Mouse (Mus musculus) splenic B cell, adult 2 months (primary cell): ENCODE measurements around the gene Arl4c.

Source experiments
- DNase-seq: peaks from one replicate; pipeline ENCODE4 v3.0.0-alpha.2; 2011; ENCODE audit warnings: low read depth, low spot score
- H3K27me3 ChIP-seq: 2 replicates; pipeline ENCODE4 v1.6.1; 2012; ENCODE audit warnings: mild to moderate bottlenecking, low read length, moderate library complexity, mixed read lengths; ENCODE audit not compliant: control insufficient read depth, poor library complexity, insufficient read depth, severe bottlenecking
- H3K36me3 ChIP-seq: 2 replicates; pipeline ENCODE4 v1.6.1; 2012; ENCODE audit warnings: mild to moderate bottlenecking, low read length, moderate library complexity, mixed read lengths; ENCODE audit not compliant: control insufficient read depth, poor library complexity, insufficient read depth, severe bottlenecking

Gene Arl4c

GRCm38 (mm10) chr1:88717736-88718135, 15.7 kb upstream of the Arl4c start:
- no peaks in the 10 kb centered on the region for H3K27me3 ChIP-seq
- DNase-seq: no peak
- H3K36me3 ChIP-seq: no peaks in the 10 kb centered on the region

GRCm38 (mm10) chr1:88712011-88712410, 10.0 kb upstream of the Arl4c start:
- no peaks in the 10 kb centered on the region for H3K27me3 ChIP-seq
- no peak for DNase-seq
- H3K36me3 ChIP-seq: no peaks in the 10 kb centered on the region

GRCm38 (mm10) chr1:88708646-88709305, 6.8 kb upstream of the Arl4c start:
- no peaks in the 10 kb centered on the region for H3K36me3 ChIP-seq
- H3K27me3 ChIP-seq: no peaks in the 10 kb centered on the region
- DNase-seq: no peak

GRCm38 (mm10) chr1:88708191-88708590, 6.2 kb upstream of the Arl4c start:
- DNase-seq: no peak
- H3K27me3 ChIP-seq: no peaks in the 10 kb centered on the region
- H3K36me3 ChIP-seq: no peaks in the 10 kb centered on the region

GRCm38 (mm10) chr1:88707536-88707935, 5.5 kb upstream of the Arl4c start:
- DNase-seq: no peak
- Histone ChIP-seq H3K27me3 (no peaks in the 10 kb centered on the region), H3K36me3 (no peaks in the 10 kb centered on the region)

- DNase-seq: peak; percentile 94
- no peaks in the 10 kb centered on the region for H3K36me3 ChIP-seq
- no peaks in the 10 kb centered on the region for H3K27me3 ChIP-seq
Measured at GRCm38 (mm10) chr1:88705799-88706198, 3.8 kb upstream of the Arl4c start.

- DNase-seq: peak; percentile 53
Measured at GRCm38 (mm10) chr1:88705050-88705449, 3.0 kb upstream of the Arl4c start.

GRCm38 (mm10) chr1:88700961-88701861, 810 bp downstream of the Arl4c start:
- no peaks in the 10 kb centered on the region for H3K36me3 ChIP-seq
- no peaks in the 10 kb centered on the region for H3K27me3 ChIP-seq
- peak; percentile 49 for DNase-seq

More at GRCm38 (mm10) chr1:88705050-88705449, 3.0 kb upstream of the Arl4c start:
- no peaks in the 10 kb centered on the region for H3K36me3 ChIP-seq
- H3K27me3 ChIP-seq: no peaks in the 10 kb centered on the region

- no peaks in the 10 kb centered on the region for H3K27me3 ChIP-seq
- DNase-seq: peak; percentile 53
- no peaks in the 10 kb centered on the region for H3K36me3 ChIP-seq
Measured at GRCm38 (mm10) chr1:88699856-88700791, 1.9 kb downstream of the Arl4c start.

GRCm38 (mm10) chr1:88699401-88699800, 2.6 kb downstream of the Arl4c start:
- DNase-seq: peak; percentile 32
- Histone ChIP-seq H3K36me3 (no peaks in the 10 kb centered on the region), H3K27me3 (no peaks in the 10 kb centered on the region)

- no peak for DNase-seq
- H3K36me3 ChIP-seq: no peaks in the 10 kb centered on the region
- H3K27me3 ChIP-seq: no peaks in the 10 kb centered on the region
Measured at GRCm38 (mm10) chr1:88698926-88699325, 3.1 kb downstream of the Arl4c start.

GRCm38 (mm10) chr1:88698131-88698530, 3.9 kb downstream of the Arl4c start:
- no peaks in the 10 kb centered on the region for H3K27me3 ChIP-seq
- no peak for DNase-seq
- no peaks in the 10 kb centered on the region for H3K36me3 ChIP-seq

GRCm38 (mm10) chr1:88696408-88696807, 5.6 kb downstream of the Arl4c start:
- Histone ChIP-seq H3K27me3 (no peaks in the 10 kb centered on the region), H3K36me3 (no peaks in the 10 kb centered on the region)
- no peak for DNase-seq

- H3K36me3 ChIP-seq: no peaks in the 10 kb centered on the region
- no peak for DNase-seq
Measured at GRCm38 (mm10) chr1:88694353-88694752, 7.7 kb downstream of the Arl4c start.

More at GRCm38 (mm10) chr1:88694353-88694752, 7.7 kb downstream of the Arl4c start:
- no peaks in the 10 kb centered on the region for H3K27me3 ChIP-seq
